Mouse (Mus musculus) sigmoid colon, adult 10 weeks (tissue): ENCODE measurements around the gene Ptger3. TPM values are rescaled to one million over a fixed set of nuclear protein-coding genes. Genes with fewer than 3 reads are reported as not detected.

ENCODE experiments used
- polyA plus RNA-seq: library from polyadenylated mRNA; stranded (reverse); fragments of 350-450 nt; fragmentation: Illumina TruSeq; extraction: RNeasy Lipid Tissue Mini Kit (QIAGEN cat#74804); gene quantifications from one replicate; pipeline ENCODE4 v1.2.3, GENCODE M21; 2014; ENCODE audit warnings: low read depth, low replicate concordance

Gene Ptger3
- polyA plus RNA-seq = 27.7 TPM

DNA sequence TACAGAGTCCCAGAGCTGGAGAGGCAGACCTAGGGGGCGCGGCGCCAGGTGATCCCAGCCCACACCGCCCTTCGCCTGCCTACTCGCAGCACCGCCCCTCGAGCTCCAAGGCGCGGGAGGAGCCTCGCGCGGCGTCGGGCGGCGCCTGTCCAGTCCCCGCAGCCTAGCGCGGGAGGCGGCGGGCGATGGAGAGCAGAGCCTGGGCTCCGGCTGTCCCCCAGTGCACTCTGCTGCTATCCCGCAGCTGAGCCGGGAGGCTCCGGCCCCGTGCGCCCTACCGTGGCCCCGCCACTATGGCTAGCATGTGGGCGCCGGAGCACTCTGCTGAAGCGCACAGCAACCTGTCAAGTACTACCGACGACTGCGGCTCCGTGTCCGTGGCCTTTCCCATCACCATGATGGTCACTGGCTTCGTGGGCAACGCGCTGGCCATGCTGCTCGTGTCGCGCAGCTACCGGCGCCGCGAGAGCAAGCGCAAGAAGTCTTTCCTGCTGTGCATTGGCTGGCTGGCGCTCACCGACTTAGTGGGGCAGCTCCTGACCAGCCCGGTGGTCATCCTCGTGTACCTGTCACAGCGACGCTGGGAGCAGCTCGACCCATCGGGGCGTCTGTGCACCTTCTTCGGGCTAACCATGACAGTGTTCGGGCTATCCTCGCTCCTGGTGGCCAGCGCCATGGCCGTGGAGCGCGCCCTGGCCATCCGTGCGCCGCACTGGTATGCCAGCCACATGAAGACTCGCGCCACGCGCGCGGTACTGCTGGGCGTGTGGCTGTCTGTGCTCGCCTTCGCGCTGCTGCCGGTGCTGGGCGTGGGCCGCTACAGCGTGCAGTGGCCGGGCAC, at the start of gene Ptger3:
Ptger3 (plus strand) TSS at position 168 of the 841 bp plus-strand sequence.

GRCm38 (mm10) chr3:157533964-157534785, 32.5 kb upstream of the Ptger3 start, which contains the start of gene Zranb2:
Gene Zranb2 (plus strand): TSS chr3:157534160.

Other genes with a start within 250 kb of the Ptger3 start
- 338 TPM for gene Zranb2, start 32.7 kb upstream of the Ptger3 start, polyA plus RNA-seq